Mouse (Mus musculus) adrenal gland, adult 8-10 months (tissue): ENCODE results near the gene Xpa. TPM values are rescaled to one million over a fixed set of nuclear protein-coding genes. Genes with fewer than 3 reads are reported as not detected.
"Not testable (repeated sequence)": the region's sequence is repeated elsewhere in the genome, so short reads cannot be mapped to it uniquely, and the experiment has no call there.

Experiments
- DNase-seq: peaks from one replicate; pipeline ENCODE4 v3.0.0; 2022
- total RNA-seq, 4 experiments: library from RNA; stranded (reverse); gene quantifications; 2 replicates each; pipeline ENCODE4 v1.2.4; 2022

Xpa gene
- 10 to 100 TPM; 15.6 to 30.6 (median 28.9) TPM for total RNA-seq

- DNase-seq: peak; percentile 93
These were observed at the start of gene Xpa for GRCm38 (mm10) chr4:46195781-46196487. Gene Xpa (minus strand): TSS chr4:46196311.

- no peak for DNase-seq
These were observed 39.8 kb upstream of the Xpa start for GRCm38 (mm10) chr4:46235871-46236270.

GRCm38 (mm10) chr4:46234739-46235138 lies 38.6 kb upstream of the Xpa start:
- no peak for DNase-seq

GRCm38 (mm10) chr4:46226972-46227535 lies 30.9 kb upstream of the Xpa start:
- DNase-seq: no peak

- no peak for DNase-seq
These were observed 25.0 kb upstream of the Xpa start for GRCm38 (mm10) chr4:46221090-46221489.

GRCm38 (mm10) chr4:46202562-46203126 lies 6.5 kb upstream of the Xpa start:
- DNase-seq: no peak

- DNase-seq: peak; percentile 43
These were observed 5.9 kb upstream of the Xpa start for GRCm38 (mm10) chr4:46201834-46202561.

- no peak for DNase-seq
These were observed 2.0 kb upstream of the Xpa start for GRCm38 (mm10) chr4:46198064-46198463.

- DNase-seq: no peak
These were observed 402 bp upstream of the Xpa start for GRCm38 (mm10) chr4:46196513-46196912.

GRCm38 (mm10) chr4:46192011-46192410 lies 4.1 kb downstream of the Xpa start:
- not testable (repeated sequence) for DNase-seq

- no peak for DNase-seq
These were observed 9.6 kb downstream of the Xpa start for GRCm38 (mm10) chr4:46186466-46186865.

GRCm38 (mm10) chr4:46185890-46186289 lies 10.2 kb downstream of the Xpa start:
- DNase-seq: no peak

GRCm38 (mm10) chr4:46185423-46185822 lies 10.7 kb downstream of the Xpa start:
- DNase-seq: no peak

- no peak for DNase-seq
These were observed 13.9 kb downstream of the Xpa start for GRCm38 (mm10) chr4:46182181-46182580.

- DNase-seq: no peak
These were observed 14.9 kb downstream of the Xpa start for GRCm38 (mm10) chr4:46181168-46181567.

- no peak for DNase-seq
These were observed 18.6 kb downstream of the Xpa start for GRCm38 (mm10) chr4:46177496-46177895.

GRCm38 (mm10) chr4:46177018-46177417 lies 19.1 kb downstream of the Xpa start:
- no peak for DNase-seq

- DNase-seq: no peak
These were observed 19.8 kb downstream of the Xpa start for GRCm38 (mm10) chr4:46176313-46176712.

GRCm38 (mm10) chr4:46171761-46172160 lies 24.4 kb downstream of the Xpa start:
- no peak for DNase-seq

- DNase-seq: no peak
These were observed 30.3 kb downstream of the Xpa start for GRCm38 (mm10) chr4:46165831-46166230.

- DNase-seq: no peak
These were observed 32.1 kb downstream of the Xpa start for GRCm38 (mm10) chr4:46164027-46164426.

GRCm38 (mm10) chr4:46151903-46152544 lies 44.1 kb downstream of the Xpa start:
- no peak for DNase-seq

GRCm38 (mm10) chr4:46146881-46147280 lies 49.2 kb downstream of the Xpa start:
- no peak for DNase-seq
